9 mouse cellular contexts compared by ENCODE assay signal in genomic region chr8:114441616-114442015, GRCm38 (mm10). TPM values are rescaled to one million over a fixed set of nuclear protein-coding genes. Genes with fewer than 3 reads are reported as not detected.
DNase-seq lines count a peak whose midpoint lies in the region; ATAC-seq and TF ChIP-seq lines count a peak whose summit lies in the region.
"Had no signal": no experiment of that assay in that cellular context is flagged by ENCODE, and none has a peak within 500 bp of the region (broad histone marks: within the 10 kb centered on the region; RNA-seq: fewer than 3 reads in every experiment).

No protein-coding gene starts in this region.

- no peak overlapping the region for H3K9ac ChIP-seq in kidney, postnatal 0 days (ENCODE audit: low read depth, low read length)
- H3K9ac ChIP-seq in kidney, embryonic 16.5 days (replicated peaks; ENCODE audit: low read length) = no peak overlapping the region
- no peak overlapping the region for H3K9ac ChIP-seq in ES-E14 (ENCODE audit: insufficient read depth, low read depth, low read length, poor library complexity, severe bottlenecking)
- H3K9ac ChIP-seq: liver, embryonic 15.5 days had no signal

- no peak overlapping the region for H3K4me3 ChIP-seq in kidney, postnatal 0 days (replicated peaks; ENCODE audit: low read depth, low read length)
- H3K4me3 ChIP-seq in kidney, embryonic 16.5 days (ENCODE audit: low read length) = no peak overlapping the region
- no peak overlapping the region for H3K4me3 ChIP-seq in ES-E14 (ENCODE audit: insufficient read depth in 1 of 2, low read depth in 1 of 2, low read length in 2 of 2, poor library complexity in 1 of 2, severe bottlenecking in 1 of 2)
- H3K4me3 ChIP-seq: liver, embryonic 15.5 days had no signal

- H3K36me3 ChIP-seq in kidney, postnatal 0 days (ENCODE audit: insufficient read depth, low read length) = no peaks in the 10 kb centered on the region
- H3K36me3 ChIP-seq in kidney, embryonic 16.5 days (ENCODE audit: insufficient read depth, low read length) = 0 out of 2 replicates have a peak, but pooled peaks cover 4% of the 10 kb centered on the region
- H3K36me3 ChIP-seq in ES-E14 (ENCODE audit: control insufficient read depth, insufficient read depth, low read length, poor library complexity, severe bottlenecking) = no peaks in the 10 kb centered on the region
- H3K36me3 ChIP-seq: liver, embryonic 15.5 days had no signal

- H3K4me1 ChIP-seq in kidney, postnatal 0 days (replicated peaks; ENCODE audit: insufficient read depth, low read length) = peaks cover 7% of the 10 kb centered on the region
- peaks cover 14% of the 10 kb centered on the region for H3K4me1 ChIP-seq in kidney, embryonic 16.5 days (ENCODE audit: insufficient read depth, low read length)
- 0 out of 4 replicates have a peak, but pooled peaks cover 0 to 2% of the 10 kb centered on the region in 2 experiments for H3K4me1 ChIP-seq in ES-E14 (ENCODE audit: control insufficient read depth in 2 of 2, insufficient read depth in 2 of 2, low read length in 2 of 2, poor library complexity in 1 of 2)

- in situ Hi-C loops in ES-E14 (cut with MboI; ENCODE audit: low sequenced_read_pairs in 2 of 2, unreplicated experiment in 2 of 2) = no loop called here

- no peaks in the 10 kb centered on the region for H3K27me3 ChIP-seq in kidney, postnatal 0 days (ENCODE audit: insufficient read depth, low read length)
- no peaks in the 10 kb centered on the region for H3K27me3 ChIP-seq in kidney, embryonic 16.5 days (ENCODE audit: insufficient read depth, low read length)
- H3K27me3 ChIP-seq: liver, embryonic 15.5 days had no signal

- DNase-seq in kidney, postnatal 0 days (ENCODE audit: low spot score) = peak; percentile 36
- DNase-seq in ES-E14 (ENCODE audit: low read depth, low spot score) = peak; percentile 67
- peak; percentile 57 for DNase-seq in c-Kit-negative CD71-positive TER-119-positive erythroid progenitor cells, embryonic 14.5 days (ENCODE audit: low read depth, low spot score)
- peak; percentile 45 for DNase-seq in lung, postnatal 36 days
- no peak for DNase-seq in gastrocnemius, adult 18-20 months (ENCODE audit: low spot score)
- no peak for DNase-seq in ovary, adult 18-20 months (ENCODE audit: low spot score)
- no peak for DNase-seq in layer of hippocampus, adult 11-12 months (ENCODE audit: low spot score)

- no peak for ATAC-seq in kidney, postnatal 0 days (replicated peaks; ENCODE audit: low FRiP score, low read depth)
- ATAC-seq in kidney, embryonic 16.5 days (ENCODE audit: low FRiP score, low TSS enrichment) = no peak

- H3K4me2 ChIP-seq in kidney, postnatal 0 days (ENCODE audit: low read length) = no peak overlapping the region
- H3K4me2 ChIP-seq in kidney, embryonic 16.5 days (replicated peaks; ENCODE audit: low read depth, low read length) = no peak overlapping the region
- H3K4me2 ChIP-seq: liver, embryonic 15.5 days had no signal

- WGBS in kidney, postnatal 0 days = 89% methylated on average over 4 of the region's 4 CpGs
- 92% methylated on average over 4 of the region's 4 CpGs for whole genome bisulfite sequencing in kidney, embryonic 16.5 days

- H3K9me3 ChIP-seq in kidney, postnatal 0 days (replicated peaks; ENCODE audit: low read length) = no peaks in the 10 kb centered on the region
- no peaks in the 10 kb centered on the region for H3K9me3 ChIP-seq in kidney, embryonic 16.5 days (ENCODE audit: low read length)
- no peaks in the 10 kb centered on the region for H3K9me3 ChIP-seq in ES-E14 (ENCODE audit: control insufficient read depth, insufficient read depth, low read depth, low read length)
- H3K9me3 ChIP-seq: liver, embryonic 15.5 days had no signal

- no peak overlapping the region for H3K27ac ChIP-seq in kidney, postnatal 0 days
- no peak overlapping the region for H3K27ac ChIP-seq in kidney, embryonic 16.5 days (ENCODE audit: low read length)
- H3K27ac ChIP-seq in ES-E14 (ENCODE audit: insufficient read depth, low read depth, low read length, poor library complexity, severe bottlenecking) = no peak overlapping the region
- H3K27ac ChIP-seq: liver, embryonic 15.5 days had no signal

- peak; percentile 68 for TF ChIP-seq CTCF in kidney, postnatal 0 days (IDR thresholded peaks at IDR 0.05; ENCODE audit: low read depth)

TF ChIP-seq in ES-E14, 5 proteins besides CTCF, POLR2A, EP300 and RAD21:
- no peak for TF ChIP-seq MAFK (IDR thresholded peaks at IDR 0.05; ENCODE audit: insufficient read depth, low read depth, low read length)

RNA-seq across cellular contexts. Expression of gene Wwox, which starts 2.2 kb away (rescaled TPM):
- polyA plus RNA-seq in kidney, postnatal 0 days (2015; fragmentation: Nextera tagmentation; extraction: Ambion mirVana) = 16.3 and 18.6 TPM in 2 replicates
- polyA plus RNA-seq in kidney, embryonic 16.5 days (2015; fragmentation: Nextera tagmentation; extraction: Ambion mirVana) = 19.7 and 20.2 TPM in 2 replicates
- total RNA-seq in ES-E14 (2012; rRNA removed) = 12.5 and 15.2 TPM in 2 replicates
- total RNA-seq in gastrocnemius, adult 18-20 months (2021) = 1 to 10 TPM; 5.6 to 6.1 TPM

RNA-seq across cellular contexts. Expression of gene Clec3a, which starts 23.7 kb away (rescaled TPM):
- not detected in 2 replicates for polyA plus RNA-seq in kidney, postnatal 0 days (2015; fragmentation: Nextera tagmentation; extraction: Ambion mirVana)
- not detected in 2 replicates for polyA plus RNA-seq in kidney, embryonic 16.5 days (2015; fragmentation: Nextera tagmentation; extraction: Ambion mirVana)
- total RNA-seq in ES-E14 (2012; rRNA removed) = not detected in 2 replicates
- not detected for total RNA-seq in gastrocnemius, adult 18-20 months (2021)
- polyA plus RNA-seq: liver, embryonic 15.5 days had no signal

Comparison
In these comparisons a context has a peak if more than half of its experiments do, and no peak if none do; other contexts are left out.
1. DNase-seq: peak in kidney, postnatal 0 days (single experiment), ES-E14 (single experiment), c-Kit-negative CD71-positive TER-119-positive erythroid progenitor cells, embryonic 14.5 days (single experiment) and lung, postnatal 36 days (single experiment); none in gastrocnemius, adult 18-20 months (single experiment), ovary, adult 18-20 months (single experiment) and layer of hippocampus, adult 11-12 months (single experiment).